In genomic region chr5:73637337-73638107, GRCm38 (mm10) we compare ENCODE assay signal across 9 mouse cellular contexts. TPM values are rescaled to one million over a fixed set of nuclear protein-coding genes. Genes with fewer than 3 reads are reported as not detected.
A peak's percentile ranks its signal among the peaks of the same experiment; 100 is the strongest.
DNase-seq lines count a peak whose midpoint lies in the region; ATAC-seq lines count a peak whose summit lies in the region.
"Had no signal": no experiment of that assay in that cellular context is flagged by ENCODE, and none has a peak within 500 bp of the region (broad histone marks: within the 10 kb centered on the region; RNA-seq: fewer than 3 reads in every experiment).

No protein-coding gene starts in this region.

- no peaks in the 10 kb centered on the region for H3K27me3 ChIP-seq in kidney, embryonic 14.5 days (ENCODE audit: control insufficient read depth, insufficient read depth, low read length)
- no peaks in the 10 kb centered on the region for H3K27me3 ChIP-seq in kidney, embryonic 15.5 days
- no peaks in the 10 kb centered on the region for H3K27me3 ChIP-seq in forebrain, embryonic 11.5 days (ENCODE audit: control insufficient read depth, insufficient read depth, low read length)
- no peaks in the 10 kb centered on the region for H3K27me3 ChIP-seq in limb, embryonic 13.5 days
- H3K27me3 ChIP-seq: liver, embryonic 13.5 days had no signal

- no peak overlapping the region for H3K4me3 ChIP-seq in kidney, embryonic 14.5 days (ENCODE audit: low read length)
- no peak overlapping the region for H3K4me3 ChIP-seq in kidney, embryonic 15.5 days (replicated peaks)
- no peak overlapping the region for H3K4me3 ChIP-seq in forebrain, embryonic 11.5 days (ENCODE audit: low read depth, low read length)
- no peak overlapping the region for H3K4me3 ChIP-seq in limb, embryonic 13.5 days
- H3K4me3 ChIP-seq: liver, embryonic 13.5 days had no signal

- peak; percentile 31 for DNase-seq in MEL-GATA-1-ER (ENCODE audit: extremely low read depth, low read depth)
- DNase-seq in forebrain, embryonic 11.5 days (ENCODE audit: low spot score), result no peak
- peak; percentile 79 for DNase-seq in telencephalon, adult 2 months (ENCODE audit: low read depth, low spot score)
- no peak for DNase-seq in layer of hippocampus, adult 11-12 months (ENCODE audit: low spot score)
- DNase-seq in cerebellum, postnatal 4 days (ENCODE audit: low spot score in 2 of 2), result no peak
- DNase-seq: liver, embryonic 13.5 days had no signal

- peak; percentile 64 for ATAC-seq in kidney, embryonic 14.5 days (ENCODE audit: low FRiP score, low TSS enrichment)
- ATAC-seq in kidney, embryonic 15.5 days (replicated peaks; ENCODE audit: low FRiP score), result no peak; the same call in 1 of the 2 replicates
- 0 out of 2 replicates have a peak, but pooled peaks have one; percentile 24 for ATAC-seq in forebrain, embryonic 11.5 days (replicated peaks; ENCODE audit: low FRiP score)
- peak; percentile 66; the same call in 1 of the 2 replicates for ATAC-seq in limb, embryonic 13.5 days (ENCODE audit: low FRiP score, low read depth)

- peaks cover 18% of the 10 kb centered on the region for H3K36me3 ChIP-seq in kidney, embryonic 14.5 days (ENCODE audit: control insufficient read depth, insufficient read depth, low read length)
- H3K36me3 ChIP-seq in kidney, embryonic 15.5 days, result peaks cover 40% of the 10 kb centered on the region
- peaks cover 5% of the 10 kb centered on the region; the same call in 1 of the 2 replicates for H3K36me3 ChIP-seq in forebrain, embryonic 11.5 days (ENCODE audit: control insufficient read depth, insufficient read depth, low read length)
- H3K36me3 ChIP-seq in limb, embryonic 13.5 days, result peaks cover 79% of the 10 kb centered on the region

- H3K4me2 ChIP-seq in kidney, embryonic 14.5 days (replicated peaks; ENCODE audit: low read depth, low read length), result no peak overlapping the region
- H3K4me2 ChIP-seq in kidney, embryonic 15.5 days, result no peak overlapping the region
- H3K4me2 ChIP-seq in forebrain, embryonic 11.5 days (ENCODE audit: low read depth, low read length, severe bottlenecking), result no peak overlapping the region
- H3K4me2 ChIP-seq in limb, embryonic 13.5 days (replicated peaks), result no peak overlapping the region
- H3K4me2 ChIP-seq: liver, embryonic 13.5 days had no signal

- H3K27ac ChIP-seq in kidney, embryonic 14.5 days (ENCODE audit: low read depth, low read length), result no peak overlapping the region
- no peak overlapping the region for H3K27ac ChIP-seq in kidney, embryonic 15.5 days
- H3K27ac ChIP-seq in forebrain, embryonic 11.5 days (ENCODE audit: low read depth, low read length), result no peak overlapping the region
- H3K27ac ChIP-seq in limb, embryonic 13.5 days, result no peak overlapping the region
- H3K27ac ChIP-seq: liver, embryonic 13.5 days had no signal

- H3K9ac ChIP-seq in kidney, embryonic 14.5 days (ENCODE audit: low read depth, low read length), result no peak overlapping the region
- no peak overlapping the region for H3K9ac ChIP-seq in kidney, embryonic 15.5 days
- no peak overlapping the region for H3K9ac ChIP-seq in forebrain, embryonic 11.5 days (ENCODE audit: low read length)
- no peak overlapping the region for H3K9ac ChIP-seq in limb, embryonic 13.5 days
- H3K9ac ChIP-seq: liver, embryonic 13.5 days had no signal

- 43% methylated on average over 8 of the region's 8 CpGs for WGBS in kidney, embryonic 14.5 days
- 47% methylated on average over 8 of the region's 8 CpGs for WGBS in kidney, embryonic 15.5 days
- 51% methylated on average over 8 of the region's 8 CpGs for WGBS in forebrain, embryonic 11.5 days
- 40% methylated on average over 8 of the region's 8 CpGs for WGBS in limb, embryonic 13.5 days

- H3K9me3 ChIP-seq in kidney, embryonic 14.5 days (ENCODE audit: control insufficient read depth, low read length), result peaks cover 2% of the 10 kb centered on the region; the same call in 1 of the 2 replicates
- 0 out of 2 replicates have a peak, but pooled peaks cover 3% of the 10 kb centered on the region for H3K9me3 ChIP-seq in kidney, embryonic 15.5 days (replicated peaks)
- H3K9me3 ChIP-seq in forebrain, embryonic 11.5 days (ENCODE audit: control insufficient read depth, low read length), result peaks cover 3% of the 10 kb centered on the region; the same call in 1 of the 2 replicates
- H3K9me3 ChIP-seq in limb, embryonic 13.5 days, result peaks cover 7% of the 10 kb centered on the region
- H3K9me3 ChIP-seq: liver, embryonic 13.5 days had no signal

- no peaks in the 10 kb centered on the region for H3K4me1 ChIP-seq in kidney, embryonic 14.5 days (ENCODE audit: control insufficient read depth, insufficient read depth, low read length)
- H3K4me1 ChIP-seq in kidney, embryonic 15.5 days, result no peaks in the 10 kb centered on the region
- H3K4me1 ChIP-seq in forebrain, embryonic 11.5 days (replicated peaks; ENCODE audit: control insufficient read depth, insufficient read depth, low read length), result no peaks in the 10 kb centered on the region
- H3K4me1 ChIP-seq in limb, embryonic 13.5 days, result peaks cover 3% of the 10 kb centered on the region; the same call in 1 of the 2 replicates
- H3K4me1 ChIP-seq: liver, embryonic 13.5 days had no signal

RNA-seq across cellular contexts. Expression of gene Lrrc66, which starts 5.2 kb away (rescaled TPM):
- 0.06 TPM in 1 of 2 replicates, not detected in the other for polyA plus RNA-seq in kidney, embryonic 14.5 days (2014; fragmentation: Nextera tagmentation; extraction: Ambion mirVana)
- polyA plus RNA-seq in kidney, embryonic 15.5 days (2015; fragmentation: Nextera tagmentation; extraction: Ambion mirVana), result 0.08 and 0.17 TPM in 2 replicates
- not detected in 2 replicates for polyA plus RNA-seq in forebrain, embryonic 11.5 days (2014; fragmentation: Nextera tagmentation; extraction: Ambion mirVana)
- not detected in 2 replicates for polyA plus RNA-seq in limb, embryonic 13.5 days (2015; fragmentation: Nextera tagmentation; extraction: Ambion mirVana)

RNA-seq across cellular contexts. Expression of gene Sgcb, which starts 10.1 kb away (rescaled TPM):
- polyA plus RNA-seq in kidney, embryonic 14.5 days (2014; fragmentation: Nextera tagmentation; extraction: Ambion mirVana), result 16.7 and 23.2 TPM in 2 replicates
- 24.5 and 25.0 TPM in 2 replicates for polyA plus RNA-seq in kidney, embryonic 15.5 days (2015; fragmentation: Nextera tagmentation; extraction: Ambion mirVana)
- polyA plus RNA-seq in forebrain, embryonic 11.5 days (2014; fragmentation: Nextera tagmentation; extraction: Ambion mirVana), result 19.9 and 20.5 TPM in 2 replicates
- polyA plus RNA-seq in limb, embryonic 13.5 days (2015; fragmentation: Nextera tagmentation; extraction: Ambion mirVana), result 44.9 and 46.5 TPM in 2 replicates

RNA-seq across cellular contexts. Expression of gene Spata18, which starts 13.7 kb away (rescaled TPM):
- 0.16 and 0.20 TPM in 2 replicates for polyA plus RNA-seq in kidney, embryonic 14.5 days (2014; fragmentation: Nextera tagmentation; extraction: Ambion mirVana)
- polyA plus RNA-seq in kidney, embryonic 15.5 days (2015; fragmentation: Nextera tagmentation; extraction: Ambion mirVana), result 0.08 and 0.18 TPM in 2 replicates
- 0.32 and 0.36 TPM in 2 replicates for polyA plus RNA-seq in forebrain, embryonic 11.5 days (2014; fragmentation: Nextera tagmentation; extraction: Ambion mirVana)
- polyA plus RNA-seq in limb, embryonic 13.5 days (2015; fragmentation: Nextera tagmentation; extraction: Ambion mirVana), result 1.7 and 1.9 TPM in 2 replicates
- polyA plus RNA-seq: liver, embryonic 13.5 days had no signal

Comparison
In these comparisons a context has a peak if more than half of its experiments do, and no peak if none do; other contexts are left out.
1. DNase-seq: peak in MEL-GATA-1-ER (single experiment) and telencephalon, adult 2 months (single experiment); none in forebrain, embryonic 11.5 days (single experiment), layer of hippocampus, adult 11-12 months (single experiment) and cerebellum, postnatal 4 days (0 of 2).